Mouse (Mus musculus) CD4-positive, CD25-positive, alpha-beta regulatory T cell, adult 4 months (primary cell): ENCODE data around the gene Cfap73. TPM values are rescaled to one million over a fixed set of nuclear protein-coding genes. Genes with fewer than 3 reads are reported as not detected.

Experiments used
- ATAC-seq: one replicate; pipeline ENCODE4 v1.8.0; 2017
- polyA plus RNA-seq, 2 experiments: library from polyadenylated mRNA; unstranded; fragments of 100-300 nt; shearing (Covaris generic); gene quantifications; one replicate each; pipeline ENCODE4 v1.2.1; 2017

Cfap73 gene
- polyA plus RNA-seq, 2 experiments from 2014 or later: not detected

DNA sequence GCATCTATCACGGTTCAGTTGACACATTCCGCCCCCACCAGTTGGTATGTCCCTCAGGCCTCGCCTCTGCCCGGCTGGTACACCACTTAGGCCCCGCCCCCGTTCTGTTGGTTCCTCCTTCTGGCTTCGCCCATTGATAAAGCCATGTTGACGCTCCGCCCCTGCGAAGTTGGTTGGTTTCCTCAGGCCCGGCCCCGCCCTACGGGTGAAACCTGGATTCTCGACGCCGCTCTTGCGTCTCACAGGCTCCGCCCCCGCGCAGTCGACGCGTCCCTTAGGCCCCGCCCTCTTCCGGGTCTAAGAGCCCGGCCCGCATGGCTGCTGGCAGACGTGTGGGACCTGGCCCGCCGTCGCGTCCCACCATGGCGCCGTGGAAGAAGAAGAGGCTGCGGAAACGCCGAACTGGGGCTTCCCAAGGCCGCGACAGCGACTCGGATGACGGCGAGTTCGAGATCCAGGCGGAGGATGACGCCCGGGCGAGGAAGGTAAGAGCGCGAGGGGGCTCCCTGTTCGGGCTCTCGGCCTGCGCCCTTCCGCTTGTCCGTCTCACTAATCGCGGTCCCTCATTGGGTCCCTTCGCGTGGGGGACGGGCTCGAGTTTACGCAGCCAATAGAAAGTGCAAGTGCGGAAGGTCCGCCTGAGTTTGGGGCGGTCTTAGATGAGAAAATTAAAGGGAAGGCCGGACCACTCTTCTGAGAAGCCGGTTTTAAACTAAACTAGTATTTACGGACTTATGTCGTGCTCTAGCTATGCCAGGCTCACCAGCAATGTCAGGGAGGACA, 21.0 kb downstream of the Cfap73 start:
- ATAC-seq: peak; percentile 88

DNA sequence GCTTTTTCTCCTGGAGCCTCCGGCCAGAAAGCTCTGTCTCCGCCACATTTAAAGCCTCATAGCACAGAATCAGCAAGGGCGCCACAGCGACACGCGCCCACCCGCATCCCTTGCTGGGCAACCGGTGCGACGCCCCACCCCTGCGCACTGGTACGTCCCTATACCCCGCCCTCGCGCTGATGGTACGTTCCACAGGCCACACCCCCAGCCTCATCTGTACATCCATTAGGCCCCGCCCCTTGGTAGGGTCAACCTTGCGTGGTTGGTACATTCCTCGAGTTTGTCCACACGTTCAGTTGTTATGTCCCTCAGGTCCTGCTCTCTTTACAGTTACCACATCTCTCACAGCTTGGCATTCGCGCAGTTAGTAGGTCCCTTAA, 21.6 kb downstream of the Cfap73 start, which contains the start of the genes Rita1 and Ddx54:
Gene Rita1 (minus strand): TSS at position 148 of the 380 bp plus-strand sequence.
Gene Ddx54 (plus strand): TSS at position 298 of the 380 bp plus-strand sequence.
- ATAC-seq: peak; percentile 73

DNA sequence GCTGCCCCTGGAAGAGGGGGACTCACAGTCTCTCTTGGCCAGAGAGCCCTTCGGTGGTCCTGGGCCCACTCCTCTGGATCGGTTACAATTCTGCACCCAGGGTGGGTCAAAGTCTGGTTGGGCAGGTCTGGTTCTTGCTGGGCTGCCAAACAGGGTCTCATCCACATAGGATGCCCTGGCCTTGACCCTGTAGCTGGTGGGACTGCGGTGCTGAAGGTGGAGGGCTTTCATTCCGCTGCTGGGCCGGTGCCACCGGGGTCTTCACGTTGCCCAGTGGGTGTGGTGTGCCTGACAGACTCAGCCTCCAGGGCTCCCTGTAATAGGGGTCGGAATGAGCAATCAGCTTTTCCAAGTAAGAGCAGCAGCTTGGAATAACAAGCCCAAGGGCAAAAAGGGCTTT, 22.6 kb downstream of the Cfap73 start:
- ATAC-seq: no peak

DNA sequence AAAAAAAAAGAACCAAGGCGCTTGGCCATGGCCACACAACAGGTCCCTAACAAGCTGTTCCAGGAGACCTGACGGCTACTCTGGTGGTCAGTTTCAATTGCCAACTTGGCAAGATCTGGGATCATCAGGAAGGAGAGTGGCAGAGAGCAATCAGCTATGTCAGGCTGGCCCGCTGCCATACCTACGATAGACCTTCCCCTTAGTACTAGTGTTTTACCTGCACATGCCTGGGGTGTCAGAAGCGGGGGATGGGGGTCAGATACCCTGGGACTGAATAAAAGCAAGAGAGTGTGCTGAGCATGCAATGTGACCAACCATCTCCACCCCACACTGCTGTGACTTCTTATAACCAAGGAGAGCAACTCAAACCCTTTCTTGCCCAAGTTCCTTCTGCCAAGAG, 23.1 kb downstream of the Cfap73 start:
- no peak for ATAC-seq

DNA sequence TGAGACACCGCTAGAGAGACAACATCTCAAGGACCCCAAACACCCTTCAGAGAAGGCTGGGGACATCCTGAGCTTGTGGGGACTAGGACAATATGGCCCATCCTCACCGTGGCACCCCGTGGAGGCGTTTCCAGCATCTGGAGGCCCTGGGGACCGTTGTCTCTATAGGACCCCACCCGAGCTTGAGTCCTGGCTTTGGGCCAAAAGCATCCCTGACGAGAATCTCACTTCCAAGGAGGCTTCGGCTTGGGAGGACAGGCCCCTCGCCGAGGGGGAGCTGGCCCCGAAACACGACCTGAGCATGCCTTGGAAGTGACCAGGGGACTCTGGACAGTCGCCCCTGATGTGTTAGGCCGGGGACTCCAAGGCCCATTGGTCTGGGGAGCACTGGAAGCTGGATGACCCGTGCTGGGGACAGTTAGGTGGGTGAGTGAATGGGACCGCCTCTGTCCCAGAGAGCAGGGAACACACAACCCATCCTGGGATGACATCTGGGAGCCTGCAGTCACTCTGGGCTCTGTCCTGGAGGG, 24.7 kb downstream of the Cfap73 start:
- ATAC-seq: no peak

DNA sequence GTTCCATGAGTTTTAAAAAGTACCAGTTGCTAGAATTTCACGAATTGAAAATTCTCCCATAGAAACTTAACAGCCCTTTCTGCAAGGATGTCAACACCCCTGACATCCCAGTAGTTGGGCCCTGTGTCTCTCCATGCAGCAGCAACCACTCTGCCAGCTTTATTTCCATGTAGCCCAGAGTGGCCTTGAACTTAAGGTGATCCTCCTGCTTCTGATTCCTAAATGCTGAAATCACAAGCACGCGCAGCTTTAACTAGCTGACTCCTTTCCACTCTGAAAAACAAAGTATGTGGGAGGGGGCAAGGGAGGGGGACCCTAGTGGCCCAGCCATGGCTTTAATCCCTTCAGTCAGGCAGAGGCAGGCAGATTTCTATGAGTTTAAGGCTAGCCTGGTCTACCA, 26.7 kb downstream of the Cfap73 start:
- ATAC-seq: no peak

DNA sequence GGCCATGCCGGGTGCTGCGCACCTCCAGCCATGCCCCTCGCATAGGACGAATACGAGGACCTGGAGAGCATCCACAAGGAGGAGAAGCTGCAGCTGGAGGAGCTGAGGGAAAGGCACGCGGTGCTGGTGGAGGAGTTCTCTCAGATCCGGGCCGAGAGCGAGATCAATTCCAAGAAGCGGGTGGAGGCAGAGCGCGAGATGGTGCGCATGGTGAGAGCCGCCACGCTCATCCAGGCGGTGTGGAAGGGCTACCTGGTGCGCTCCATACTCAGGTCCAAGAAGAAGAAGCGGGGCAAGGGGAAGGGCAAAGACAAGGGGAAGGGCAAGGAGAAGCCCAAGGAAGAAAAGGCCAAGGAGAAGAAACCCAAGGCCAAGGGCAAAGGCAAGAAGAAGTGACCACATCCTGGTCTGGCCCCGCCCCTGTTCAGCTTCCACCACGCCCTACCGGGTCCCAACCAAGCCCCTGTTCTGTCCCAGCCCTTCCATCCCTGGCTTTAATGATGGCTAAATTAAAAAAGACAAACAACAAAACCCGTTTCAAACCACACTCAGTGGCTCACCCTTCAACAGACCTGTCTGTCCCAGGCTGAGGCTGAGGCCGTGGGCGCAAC, 27.3 kb downstream of the Cfap73 start:
- no peak for ATAC-seq

DNA sequence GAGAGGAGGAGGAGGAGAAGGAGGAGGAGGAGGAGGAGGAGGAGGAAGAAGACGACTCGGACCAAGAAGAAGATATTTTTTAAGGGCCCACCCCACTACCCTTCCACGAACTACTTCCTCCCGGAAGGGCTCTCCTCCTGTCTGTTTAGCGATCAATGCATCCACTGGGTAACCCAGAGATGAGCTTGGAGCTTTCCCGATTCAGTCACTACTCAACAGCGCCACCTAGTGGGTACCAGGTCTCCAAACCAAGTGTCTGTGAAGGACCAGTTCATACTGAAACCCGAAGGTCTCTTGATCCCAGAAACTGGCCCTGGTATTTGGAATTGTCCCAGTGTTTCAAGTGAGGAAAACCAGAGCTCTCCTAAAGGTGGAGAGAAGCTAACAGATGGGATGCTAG, 28.3 kb downstream of the Cfap73 start:
- peak; percentile 75 for ATAC-seq

DNA sequence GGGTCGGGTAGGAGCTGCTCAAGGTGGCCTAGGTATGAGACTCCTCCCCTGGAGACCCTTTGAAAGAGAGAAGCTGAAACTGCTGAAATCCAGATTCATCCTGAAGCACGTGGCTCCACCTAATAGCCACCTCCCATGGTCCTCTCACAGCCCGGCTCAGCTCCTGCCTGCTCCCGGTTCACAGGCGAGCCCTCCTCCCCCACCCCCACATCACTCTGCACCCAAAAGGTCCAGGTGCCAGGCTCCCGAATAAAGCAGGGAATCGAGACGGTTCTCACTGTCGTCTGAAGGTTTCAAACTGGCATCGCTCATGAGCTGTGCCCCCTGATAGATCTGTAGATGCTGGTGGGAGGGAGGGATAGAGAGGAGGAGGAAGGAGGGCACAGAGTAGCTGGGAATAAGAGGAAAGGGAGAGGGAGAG, 28.8 kb downstream of the Cfap73 start:
- ATAC-seq: no peak

DNA sequence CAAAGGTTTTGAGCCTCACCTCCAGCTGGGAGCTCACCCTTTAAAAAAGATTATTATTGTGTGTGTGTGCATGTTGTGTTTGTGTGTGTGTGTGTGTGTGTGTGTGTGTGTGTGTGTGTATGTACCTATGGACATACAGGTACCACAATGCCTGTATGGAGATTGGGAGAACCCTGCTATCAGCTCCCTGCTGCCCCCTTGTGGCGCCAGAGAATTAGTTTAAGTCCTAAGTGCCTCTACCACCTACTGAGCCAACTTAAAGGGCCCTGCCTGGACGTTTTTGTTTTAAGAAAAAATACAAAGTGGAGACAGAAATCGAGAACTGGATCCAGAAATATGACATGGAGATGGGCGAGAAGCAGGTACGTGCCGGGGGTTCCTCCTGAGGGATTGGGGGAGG, 29.2 kb downstream of the Cfap73 start:
- peak; percentile 83 for ATAC-seq

DNA sequence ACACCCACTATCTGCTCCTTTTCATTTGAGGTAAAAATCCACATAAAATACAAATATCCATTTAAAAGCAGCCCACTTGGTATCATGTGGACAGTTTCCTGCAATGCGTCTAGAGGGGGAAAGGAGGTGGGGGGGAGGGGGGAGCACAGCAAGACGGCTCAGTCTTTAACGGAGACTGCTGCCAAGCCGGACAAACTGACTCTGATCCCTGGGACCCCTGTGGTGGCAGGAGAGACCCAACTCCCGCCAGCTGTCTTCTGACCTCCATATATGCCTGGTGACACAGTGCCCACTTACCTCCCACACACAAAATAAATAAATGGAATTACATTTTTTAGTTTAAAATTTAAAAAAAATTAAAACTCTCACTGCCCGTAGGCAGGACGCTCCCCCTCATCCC, 30.5 kb downstream of the Cfap73 start:
- ATAC-seq: no peak

DNA sequence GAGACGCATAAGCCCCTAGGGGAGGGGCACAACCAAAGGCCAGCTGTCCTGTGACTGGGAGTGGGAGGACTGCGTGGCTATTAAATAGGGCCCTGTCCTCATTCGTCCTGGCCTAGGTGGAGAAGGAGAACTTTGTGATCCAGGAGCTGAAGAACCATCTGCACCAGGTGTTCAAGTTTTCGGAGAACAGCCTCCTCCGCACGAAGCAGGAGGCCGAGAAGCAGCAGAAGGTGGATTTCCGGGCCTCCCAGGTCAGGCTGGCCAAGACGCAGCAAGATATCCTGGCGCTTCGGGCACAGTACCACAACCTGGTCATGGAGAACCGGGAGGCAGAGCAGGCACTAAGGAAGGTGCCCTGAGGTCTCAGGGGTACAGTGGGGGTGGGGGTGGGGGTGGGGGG, 31.8 kb downstream of the Cfap73 start:
- ATAC-seq: no peak

DNA sequence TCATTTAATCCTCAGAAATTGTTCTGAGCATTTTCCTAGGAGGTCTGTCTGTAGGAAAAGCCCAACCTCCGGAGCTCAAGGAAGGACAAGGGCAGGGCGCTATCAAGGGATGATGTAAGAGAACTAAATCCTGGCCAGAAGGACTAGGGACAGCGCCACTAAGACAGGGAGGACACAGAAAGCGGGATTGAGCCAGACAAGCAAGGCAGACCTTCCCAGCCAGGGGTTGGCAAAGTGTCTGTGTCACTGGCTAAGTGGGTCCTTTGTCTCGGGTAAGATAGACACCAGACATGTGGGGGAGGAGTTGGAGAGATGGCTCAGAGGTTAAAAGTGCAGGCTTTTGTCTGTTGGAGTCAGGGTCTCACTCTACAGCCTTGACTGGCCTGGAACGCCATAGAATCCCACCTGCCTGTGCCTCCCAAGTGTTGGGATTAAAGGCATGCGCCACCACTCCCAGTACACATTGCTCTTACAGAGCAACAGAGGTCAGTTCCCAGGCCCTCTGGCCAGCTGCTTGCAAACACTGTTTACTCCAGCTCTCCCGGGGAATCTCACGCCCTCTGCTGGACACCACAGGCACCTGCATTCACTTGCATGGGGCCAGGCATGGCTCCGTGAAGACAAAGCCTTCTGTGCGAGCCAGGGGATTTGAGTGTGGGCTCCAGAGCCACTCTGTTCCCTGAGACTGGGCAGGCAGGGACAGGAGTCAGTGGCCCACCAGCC, 32.9 kb downstream of the Cfap73 start:
- ATAC-seq: no peak

DNA sequence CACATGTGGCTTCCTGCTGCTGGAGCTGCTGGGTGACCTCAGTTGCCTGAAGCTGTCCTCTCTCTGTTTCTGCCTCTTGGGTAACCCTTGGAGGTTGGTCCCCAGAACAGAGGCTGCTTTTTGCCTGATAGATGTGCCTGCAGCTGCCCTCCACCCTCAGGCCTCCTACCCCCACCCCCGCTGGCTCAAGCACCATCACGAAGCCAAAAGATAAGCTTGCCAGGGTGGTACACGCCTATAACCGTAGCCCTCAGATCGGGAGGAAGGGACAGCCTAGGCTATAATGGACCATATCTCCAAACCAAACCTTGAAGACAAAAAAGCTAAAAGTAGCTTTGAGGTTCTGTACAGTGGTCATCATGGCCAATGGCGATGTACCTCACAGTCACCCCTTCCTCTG, 34.4 kb downstream of the Cfap73 start:
- ATAC-seq: no peak

DNA sequence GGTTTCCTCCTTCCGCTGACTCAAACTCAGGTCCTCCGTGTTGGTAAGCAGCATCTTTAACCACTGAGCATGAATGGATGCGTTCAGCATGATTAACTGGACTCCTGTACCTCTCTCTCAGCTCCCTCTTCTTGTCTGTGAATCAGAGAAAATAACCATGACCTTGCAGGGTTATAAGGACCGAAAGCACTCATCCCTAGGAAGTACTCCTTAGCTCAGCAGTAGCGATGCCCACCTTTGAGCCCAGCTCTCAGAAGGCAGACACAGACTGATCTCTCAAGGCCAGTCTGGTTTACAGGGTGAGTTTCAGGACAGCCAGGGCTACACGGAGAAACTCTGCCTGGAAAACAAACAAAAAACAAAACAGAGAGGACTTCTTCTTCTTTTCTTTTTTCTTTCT, 39.5 kb downstream of the Cfap73 start:
- ATAC-seq: no peak

DNA sequence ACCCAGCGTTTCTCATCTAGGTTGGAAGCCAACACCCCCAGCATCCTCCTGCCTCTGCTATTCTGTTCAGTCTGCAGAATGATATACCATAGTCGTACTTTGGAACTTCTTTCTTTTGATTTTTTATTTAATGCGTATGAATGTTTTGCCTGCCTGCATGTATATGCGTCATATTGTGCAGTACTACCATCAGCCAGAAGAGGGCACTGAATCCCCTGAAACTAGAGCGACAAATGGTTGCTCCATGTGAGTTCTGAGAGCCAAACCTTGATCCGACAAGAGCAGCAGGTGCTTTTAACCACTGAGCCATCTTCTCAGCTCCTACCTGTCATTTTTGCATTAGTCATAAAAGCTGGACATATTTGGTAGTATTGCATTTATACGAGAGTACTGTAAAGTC, 41.9 kb downstream of the Cfap73 start:
- no peak for ATAC-seq

DNA sequence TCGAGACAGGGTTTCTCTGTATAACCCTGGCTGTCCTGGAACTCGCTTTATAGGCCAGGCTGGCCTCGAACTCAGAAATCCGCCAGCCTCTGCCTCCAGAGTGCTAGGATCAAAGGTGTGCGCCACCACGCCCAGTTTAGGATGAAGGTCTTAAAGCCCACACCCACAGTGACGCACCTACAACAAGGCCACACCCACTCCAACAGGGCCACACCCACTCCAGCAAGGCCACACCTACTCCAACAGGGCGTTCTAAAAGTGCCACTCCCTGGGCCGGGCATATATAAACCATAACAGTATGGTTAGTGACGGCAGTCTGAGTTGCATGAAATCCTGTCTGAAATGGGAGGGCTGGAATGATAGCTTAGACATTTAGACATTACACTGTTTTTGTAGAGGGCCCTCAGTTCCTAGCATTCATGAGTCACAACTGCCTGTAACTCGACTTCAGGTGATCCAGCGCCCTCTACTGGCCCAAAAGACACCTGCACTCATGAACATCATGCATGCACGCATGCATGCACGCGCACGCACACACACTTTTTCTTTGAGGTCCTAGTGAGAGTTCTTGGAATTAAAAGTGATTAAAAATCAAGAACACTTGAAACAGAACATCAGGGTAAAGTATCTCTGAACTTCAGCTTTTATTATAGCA, 43.6 kb downstream of the Cfap73 start:
- ATAC-seq: no peak

DNA sequence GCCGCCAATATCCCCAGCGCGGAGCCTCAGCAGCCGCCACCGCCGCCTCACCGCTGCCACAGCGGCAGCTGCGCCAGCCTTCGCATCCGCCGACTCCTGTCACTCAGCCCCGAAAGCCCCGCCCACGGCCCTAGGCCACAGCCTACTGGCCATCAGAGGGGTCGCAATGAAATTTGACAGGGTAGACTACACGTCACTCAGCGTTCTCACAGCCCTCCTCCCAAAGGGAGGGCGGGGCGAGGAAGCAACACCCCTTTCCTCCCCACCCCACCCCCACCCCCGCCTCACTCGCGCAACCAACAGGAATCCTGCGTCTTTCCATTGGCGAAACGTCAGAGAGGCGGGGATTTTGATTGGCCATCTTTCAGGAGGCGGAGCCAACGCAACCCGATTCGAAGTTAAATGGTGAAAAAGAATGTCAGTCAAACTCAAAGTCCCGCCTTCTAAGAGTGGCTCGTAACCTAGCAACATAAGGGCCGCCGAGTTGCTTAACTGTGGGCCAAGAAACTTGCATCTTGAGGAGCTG, 45.4 kb downstream of the Cfap73 start, which contains the start of the genes Tpcn1 and Iqcd:
Gene Tpcn1 (minus strand): TSS at position 105 of the 526 bp plus-strand sequence.
Gene Iqcd (plus strand): TSS at position 448 of the 526 bp plus-strand sequence.
- ATAC-seq: peak; percentile 89

DNA sequence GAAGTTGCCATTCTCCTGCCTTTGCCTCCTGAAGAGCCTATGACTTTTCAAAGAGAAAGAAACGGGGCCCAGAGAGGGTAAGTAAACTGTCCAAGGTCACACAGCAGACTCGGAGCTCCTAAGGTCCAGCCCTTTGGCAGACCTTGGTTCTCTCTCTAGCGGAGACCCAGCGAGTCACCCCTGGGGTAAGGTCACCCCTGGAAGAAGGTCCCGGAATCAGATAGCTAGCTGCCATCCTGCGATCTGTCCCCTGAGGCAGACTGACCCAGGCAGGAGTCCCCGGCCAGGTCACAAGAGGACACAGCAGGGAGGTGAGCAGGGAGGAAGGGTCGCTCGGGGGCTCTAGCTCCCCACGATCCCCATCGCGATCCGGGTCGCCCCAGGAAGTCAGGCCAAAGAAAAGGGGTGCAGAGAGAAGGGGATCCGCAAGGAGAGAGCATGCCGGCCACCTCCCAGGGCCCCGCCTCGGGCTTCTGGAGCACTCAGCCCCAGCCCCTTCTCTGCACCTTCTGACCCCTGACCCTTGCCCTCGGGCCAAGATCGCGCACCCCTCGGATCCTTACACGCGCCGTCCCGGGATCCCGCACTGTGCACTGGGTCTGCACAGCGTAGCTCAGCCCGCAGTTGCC, 46.0 kb downstream of the Cfap73 start:
- no peak for ATAC-seq

DNA sequence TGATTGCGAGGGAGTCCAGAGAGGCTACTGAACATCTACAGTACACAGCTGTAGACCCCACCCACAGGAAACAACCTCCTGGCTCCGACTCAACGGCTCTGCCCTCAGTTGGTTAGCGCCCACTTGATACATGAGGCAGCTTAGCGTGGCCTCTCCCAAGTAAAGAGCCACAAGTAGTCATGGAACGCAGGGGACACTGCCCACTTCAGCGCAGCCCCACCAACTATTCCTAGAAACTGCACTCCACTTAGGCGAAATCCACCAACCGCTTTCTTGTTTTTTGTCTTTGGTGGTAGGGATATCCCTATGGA, 46.5 kb downstream of the Cfap73 start:
- ATAC-seq: peak; percentile 15

DNA sequence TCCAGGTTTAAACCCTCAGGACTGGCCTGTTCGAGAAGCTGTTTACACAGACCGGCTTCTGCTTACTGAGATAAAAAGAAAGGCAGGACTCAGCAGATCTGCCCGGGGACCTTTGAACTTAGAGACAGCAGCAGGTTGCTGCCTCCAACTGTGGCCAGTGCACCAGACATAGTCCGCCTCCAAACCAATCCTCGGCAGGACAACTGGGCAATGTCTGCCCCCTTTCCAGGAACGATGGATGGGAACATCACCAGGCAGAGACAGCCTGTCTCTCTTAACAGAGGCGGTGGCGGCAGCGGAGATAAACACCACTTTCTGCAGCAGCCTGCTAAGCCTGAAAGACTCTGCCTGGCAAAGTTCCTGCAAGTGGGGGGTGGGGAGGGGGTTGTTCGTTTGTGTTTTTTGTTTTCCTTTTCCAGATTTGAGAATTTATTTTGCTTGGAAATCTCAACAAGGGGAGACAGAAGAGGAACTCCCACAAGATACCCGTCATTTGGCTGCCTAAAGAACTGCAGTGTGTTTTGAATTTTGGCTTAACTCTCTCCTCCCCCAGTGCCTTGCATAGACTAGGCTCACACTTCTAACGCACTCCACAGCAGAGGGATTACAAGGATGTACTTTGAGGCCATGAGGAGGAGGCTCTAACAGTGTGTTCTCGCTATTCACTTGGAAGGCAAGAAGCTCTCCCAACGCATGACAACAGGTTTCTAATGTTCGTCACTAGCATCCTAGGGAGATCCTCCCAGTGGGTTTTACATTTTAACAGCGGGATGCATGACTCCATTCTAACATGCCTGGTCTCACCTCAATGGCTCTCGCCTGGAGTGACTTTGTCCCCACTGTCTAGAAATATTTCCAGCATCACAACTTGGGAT, 47.1 kb downstream of the Cfap73 start:
- no peak for ATAC-seq
